Mouse (Mus musculus) activated CD4-positive, CD25-positive, alpha-beta regulatory T cell, adult 4 months (primary cell): Measurements from ENCODE around the gene Nol3. TPM values are rescaled to one million over a fixed set of nuclear protein-coding genes. Genes with fewer than 3 reads are reported as not detected.

Experiments used
- ATAC-seq: one replicate; pipeline ENCODE4 v1.8.0; 2017
- polyA plus RNA-seq, 2 experiments: library from polyadenylated mRNA; unstranded; fragments of 100-300 nt; shearing (Covaris generic); gene quantifications; one replicate each; pipeline ENCODE4 v1.2.1; 2017

Gene Nol3
- polyA plus RNA-seq, 2 experiments from 2014 or later: not detected

DNA sequence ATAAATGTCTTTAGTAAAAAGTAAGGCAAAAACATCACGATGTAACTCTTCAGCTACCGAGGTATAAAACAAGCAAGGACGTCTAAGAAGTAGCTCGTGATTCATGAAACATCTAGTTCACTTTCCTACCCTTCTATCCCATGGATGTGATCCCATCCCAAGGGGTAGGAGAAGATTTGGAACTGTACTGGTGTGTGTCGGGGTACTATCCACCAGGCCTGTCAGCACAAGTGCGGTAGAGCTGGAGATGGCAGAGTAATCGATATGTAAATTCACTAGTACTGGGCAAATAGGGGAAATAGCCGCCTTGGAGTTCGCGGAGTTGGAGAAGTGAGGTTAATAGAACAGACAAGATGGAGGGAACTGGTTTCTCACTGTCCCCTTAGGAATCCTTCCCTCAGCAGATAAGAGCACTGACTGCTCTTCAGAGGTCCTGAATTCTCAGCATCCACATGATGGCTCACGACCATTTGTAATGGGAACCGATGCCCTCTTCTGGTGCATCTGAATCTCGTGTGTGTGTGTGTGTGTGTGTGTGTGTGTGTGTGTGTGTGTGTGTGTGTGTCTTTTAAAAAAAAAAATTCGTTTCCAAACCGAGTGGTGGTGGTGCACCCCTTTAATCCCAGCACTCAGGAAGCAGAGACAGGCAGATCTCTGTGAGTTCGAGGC, 12.6 kb upstream of the Nol3 start:
- no peak for ATAC-seq

DNA sequence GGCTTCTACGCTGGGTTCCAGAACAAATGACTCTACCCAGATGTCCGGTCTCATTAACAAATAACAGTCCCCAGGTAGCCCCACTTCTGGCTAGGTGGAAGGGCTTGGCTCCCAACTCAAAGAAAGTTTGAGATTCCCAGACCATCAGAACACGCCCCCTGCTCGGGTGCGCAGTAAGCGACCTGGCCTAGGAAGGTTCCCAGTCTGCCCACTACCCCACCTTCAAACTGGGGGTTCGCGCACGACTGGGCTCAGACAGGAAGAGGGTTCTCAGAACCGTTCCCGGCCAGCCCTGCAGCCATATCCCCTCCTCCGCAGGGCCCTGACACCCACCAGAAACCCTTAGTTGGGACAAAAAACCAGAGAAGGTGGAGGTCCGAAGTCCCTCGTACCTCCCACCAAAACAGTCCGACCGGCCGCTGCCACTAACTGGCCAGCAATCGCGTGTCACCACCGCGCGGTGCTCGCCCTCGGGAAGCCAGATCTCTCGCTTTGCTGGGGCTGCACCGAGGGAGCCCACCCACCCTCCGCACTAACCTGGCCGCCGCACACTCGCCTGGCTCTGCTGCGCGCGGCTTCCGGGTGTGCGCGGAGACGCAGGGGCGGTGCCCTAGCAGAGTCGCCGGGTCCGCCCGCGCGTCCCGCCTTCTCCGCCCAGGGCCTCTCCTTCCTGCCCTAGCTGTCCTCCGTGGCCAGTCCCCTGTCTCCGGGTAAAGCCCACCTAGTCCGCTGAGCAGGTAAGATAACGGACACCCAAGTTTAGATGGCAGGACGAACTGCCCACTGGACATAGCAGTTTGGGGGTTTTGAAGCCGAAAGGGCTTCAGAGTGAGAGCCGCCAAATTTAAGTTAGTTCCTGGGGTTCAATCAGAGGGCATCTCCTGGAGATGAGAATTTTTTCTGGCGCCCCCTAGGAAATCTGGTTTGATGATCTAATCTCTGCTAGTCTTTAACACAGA, 11.6 kb upstream of the Nol3 start, which contains the start of the genes Tradd and Fbxl8:
Gene Tradd (minus strand): TSS at position 586 of the 959 bp plus-strand sequence.
Gene Fbxl8 (plus strand): TSS at position 625 of the 959 bp plus-strand sequence.
- ATAC-seq: peak; percentile 60

DNA sequence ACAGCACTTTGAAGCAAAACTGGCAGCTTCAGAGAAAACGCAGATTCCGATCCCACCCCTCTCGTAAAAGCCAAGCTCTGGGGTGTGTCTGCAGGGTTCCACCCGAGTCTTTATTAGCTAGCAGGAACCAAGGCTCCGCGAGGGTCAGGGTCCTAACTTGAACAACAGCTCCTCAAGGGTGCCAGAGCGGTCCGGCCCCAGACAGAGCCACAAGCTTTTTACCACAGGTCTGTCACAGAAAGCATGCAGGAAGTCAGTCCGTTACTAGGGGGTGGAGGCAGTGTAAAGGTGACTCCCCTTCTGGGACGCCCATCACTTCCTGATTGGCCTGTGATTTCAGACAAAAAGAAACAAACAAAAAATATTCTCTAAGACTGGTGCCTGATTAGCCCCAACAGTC, 10.8 kb upstream of the Nol3 start:
- peak; percentile 81 for ATAC-seq

DNA sequence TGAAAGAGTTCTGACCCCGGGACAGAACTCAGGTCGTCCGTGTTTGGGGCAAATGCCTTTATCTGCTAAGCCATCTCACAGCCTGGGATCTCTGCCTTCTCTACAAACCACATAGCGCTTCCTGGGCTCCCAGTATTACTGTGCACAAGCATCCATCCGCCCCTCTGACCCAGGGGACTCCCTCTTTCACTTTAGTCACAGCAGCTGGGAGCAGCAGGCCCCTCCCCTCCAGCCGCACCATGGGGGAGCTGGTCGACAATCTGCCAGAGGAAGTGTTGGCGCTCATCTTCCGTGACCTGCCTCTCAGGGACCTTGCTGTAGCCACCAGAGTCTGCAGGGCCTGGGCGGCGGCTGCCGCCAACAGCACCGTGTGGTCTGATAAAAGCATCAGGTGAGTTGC, 9.2 kb upstream of the Nol3 start:
- ATAC-seq: peak; percentile 52

DNA sequence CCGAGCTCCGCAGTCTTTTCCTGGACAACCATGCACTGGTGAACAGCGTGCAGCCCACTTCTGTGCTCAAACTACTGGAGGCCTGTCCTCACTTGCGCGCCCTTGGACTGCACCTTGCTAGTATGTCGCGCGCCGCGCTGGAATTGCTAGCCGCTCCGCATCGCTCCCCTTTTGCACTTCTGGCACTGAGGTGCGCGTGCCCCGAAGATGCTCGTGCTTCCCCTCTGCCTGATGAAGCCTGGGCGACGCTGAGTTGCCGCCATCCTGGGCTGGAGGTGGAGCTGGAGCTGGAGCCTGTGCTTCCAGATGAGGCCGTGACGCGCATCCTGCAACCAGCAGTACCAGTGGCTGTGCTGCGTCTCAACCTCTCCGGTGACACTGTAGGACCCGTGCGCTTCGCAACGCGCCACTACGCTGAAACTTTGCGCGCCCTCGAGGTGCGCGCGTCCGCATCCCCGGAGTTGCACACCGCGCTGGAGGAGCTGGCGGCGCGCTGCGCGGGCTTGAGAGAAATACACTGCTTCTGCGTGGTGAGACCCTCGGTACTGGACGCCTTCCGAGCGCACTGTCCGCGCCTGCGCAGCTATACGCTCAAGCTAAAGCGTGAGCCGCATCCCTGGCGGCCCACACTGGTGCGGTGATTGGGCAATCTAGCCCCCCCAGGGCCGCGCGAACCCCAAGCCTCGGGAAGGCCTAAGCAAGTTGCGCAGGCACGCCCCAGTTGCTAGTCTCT, 7.4 kb upstream of the Nol3 start:
- ATAC-seq: no peak

DNA sequence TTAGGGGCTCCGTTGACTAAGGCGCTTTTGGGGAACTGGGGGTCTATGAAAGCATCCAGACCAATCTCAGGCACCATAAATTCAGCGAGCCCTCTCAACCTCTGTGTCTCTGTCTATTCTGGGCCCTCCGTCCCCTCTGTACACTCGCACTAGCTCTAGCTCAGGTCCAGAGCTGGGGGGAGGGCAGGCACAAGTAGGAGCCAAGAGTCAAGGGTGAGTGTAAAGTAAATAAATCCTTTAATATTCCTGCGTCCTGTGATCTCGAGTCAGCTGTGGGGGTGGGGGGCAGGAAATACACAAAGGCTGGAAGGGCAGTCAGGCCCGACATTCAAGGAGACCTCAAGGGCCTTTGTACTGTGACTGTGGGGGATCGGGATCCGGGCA, 6.9 kb upstream of the Nol3 start:
- ATAC-seq: no peak

DNA sequence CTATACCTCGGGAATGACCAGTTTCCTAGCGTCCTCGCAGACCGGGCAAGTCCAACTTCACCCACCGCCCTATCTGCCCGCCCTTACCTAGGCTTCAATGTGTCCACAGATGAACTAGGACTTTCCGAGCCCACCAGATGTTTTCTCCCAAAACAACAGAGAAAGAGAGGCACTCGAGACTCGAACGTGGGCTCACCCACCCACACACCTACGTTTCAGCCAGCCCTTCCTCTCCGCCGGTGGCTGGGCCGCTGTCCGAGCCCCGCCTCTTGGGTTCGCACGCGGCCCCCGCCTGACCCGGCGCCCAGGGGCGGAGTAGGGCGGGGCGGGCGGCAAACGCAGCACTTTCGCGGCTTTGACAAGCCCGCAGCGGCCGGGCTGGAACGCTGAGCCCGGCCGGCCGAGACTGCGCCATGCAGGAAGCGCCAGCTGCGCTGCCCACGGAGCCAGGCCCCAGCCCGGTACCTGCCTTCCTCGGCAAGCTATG, 6.4 kb upstream of the Nol3 start, which contains the start of gene Hsf4:
Gene Hsf4 (plus strand): TSS at position 341 of the 487 bp plus-strand sequence.
- ATAC-seq: no peak

DNA sequence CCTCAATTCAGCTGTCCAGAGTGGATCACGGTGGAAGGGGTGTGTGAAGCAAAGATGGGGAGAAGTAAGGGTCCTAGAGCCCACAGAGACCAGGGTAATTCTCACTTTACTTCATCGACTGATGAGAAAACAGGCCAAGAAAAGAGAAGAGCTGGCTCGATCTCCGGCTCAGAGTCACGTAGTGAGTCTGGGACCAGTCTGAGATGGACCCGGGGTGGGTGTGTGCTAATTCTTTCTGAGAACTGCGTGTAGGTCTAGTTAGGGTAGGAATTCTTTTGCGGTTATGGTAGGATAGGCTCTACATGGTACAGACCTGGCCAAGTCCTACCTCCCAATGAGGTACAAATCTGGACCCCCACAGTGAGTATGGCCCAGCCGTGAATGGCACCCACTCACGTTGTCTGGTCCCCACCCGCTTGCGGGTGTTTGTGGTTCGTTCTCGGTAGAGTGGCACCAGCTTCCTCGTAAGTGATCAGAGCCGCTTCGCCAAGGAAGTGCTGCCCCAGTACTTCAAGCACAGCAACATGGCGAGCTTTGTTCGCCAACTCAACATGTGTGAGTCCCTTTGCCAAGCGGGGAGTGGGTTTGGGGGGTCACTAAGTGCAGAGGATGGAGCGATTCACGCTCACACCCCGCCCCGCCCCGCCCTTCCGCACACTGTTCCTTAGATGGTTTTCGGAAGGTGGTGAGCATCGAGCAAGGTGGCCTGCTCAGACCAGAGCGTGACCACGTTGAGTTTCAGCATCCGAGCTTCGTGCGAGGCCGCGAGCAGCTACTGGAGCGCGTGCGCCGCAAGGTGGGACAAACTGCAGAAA, 5.6 kb upstream of the Nol3 start:
- ATAC-seq: no peak

DNA sequence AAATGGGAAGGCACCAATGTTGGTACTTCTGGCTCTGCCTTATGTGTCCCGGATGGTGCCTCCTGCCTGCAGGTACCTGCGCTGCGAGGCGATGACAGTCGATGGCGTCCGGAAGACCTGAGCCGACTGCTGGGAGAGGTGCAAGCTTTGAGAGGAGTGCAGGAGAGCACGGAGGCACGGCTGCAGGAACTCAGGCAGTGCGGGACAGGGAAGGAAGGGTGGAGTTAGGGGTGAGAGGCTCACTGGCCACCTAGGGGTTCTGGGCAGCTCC, 5.1 kb upstream of the Nol3 start:
- ATAC-seq: no peak

DNA sequence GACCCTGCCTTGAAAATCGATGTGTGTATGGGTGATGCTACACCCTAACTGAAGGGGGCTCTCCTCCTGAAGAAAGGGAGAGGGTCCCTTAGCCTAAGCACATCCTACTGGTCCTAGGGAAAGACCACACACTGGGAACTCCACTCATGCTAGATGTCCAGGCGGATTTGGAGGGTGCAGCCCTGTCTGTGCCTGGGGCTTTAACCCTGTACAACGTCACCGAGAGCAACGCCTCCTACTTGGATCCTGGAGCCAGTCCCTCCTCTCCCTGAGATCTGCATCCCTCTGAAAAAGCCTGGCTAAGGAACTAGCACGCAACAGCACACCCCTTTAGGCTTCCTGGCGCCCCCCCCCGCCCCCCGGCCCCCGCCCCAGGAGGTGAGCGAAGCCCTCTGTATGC, 553 bp upstream of the Nol3 start:
- ATAC-seq: no peak

DNA sequence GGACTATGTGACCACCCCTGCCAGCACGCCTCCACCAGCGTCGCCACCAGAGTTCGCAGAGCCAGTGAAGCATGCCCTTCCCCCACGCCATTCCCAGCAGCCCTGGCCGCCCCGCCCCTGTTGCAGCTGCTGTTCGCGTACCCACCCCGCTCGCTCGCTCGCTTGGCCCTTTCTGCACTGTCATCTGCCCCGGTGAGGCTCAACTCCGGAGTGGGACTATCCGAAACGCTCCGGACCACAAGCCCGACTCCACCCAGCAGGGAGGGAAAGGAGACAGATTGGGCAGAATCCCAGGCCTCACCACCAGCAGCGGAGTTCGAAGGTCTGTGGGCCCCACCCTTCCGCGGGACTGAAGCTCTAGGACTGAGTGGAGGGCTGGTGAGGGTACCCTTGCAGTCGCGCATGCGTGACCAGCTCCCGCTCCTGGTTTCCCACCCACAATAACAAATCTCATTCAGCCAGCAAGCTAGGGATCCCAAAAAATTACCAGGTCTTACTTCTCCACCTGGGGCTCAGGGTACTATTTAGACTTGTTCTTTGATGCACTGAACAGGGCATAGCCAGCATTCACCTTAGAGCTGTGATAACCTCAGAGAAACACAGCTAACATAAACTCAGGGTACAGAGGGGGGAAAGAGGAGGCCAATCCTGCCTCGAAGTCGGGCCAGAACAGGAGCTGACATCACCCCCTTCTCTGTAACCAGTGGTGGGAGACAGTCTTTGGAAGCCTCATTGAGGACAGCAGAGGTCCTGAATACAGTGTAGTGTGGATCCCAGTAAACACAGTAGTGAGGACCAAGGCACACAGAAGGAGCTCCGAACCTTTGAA, 566 bp downstream of the Nol3 start:
- ATAC-seq: no peak

DNA sequence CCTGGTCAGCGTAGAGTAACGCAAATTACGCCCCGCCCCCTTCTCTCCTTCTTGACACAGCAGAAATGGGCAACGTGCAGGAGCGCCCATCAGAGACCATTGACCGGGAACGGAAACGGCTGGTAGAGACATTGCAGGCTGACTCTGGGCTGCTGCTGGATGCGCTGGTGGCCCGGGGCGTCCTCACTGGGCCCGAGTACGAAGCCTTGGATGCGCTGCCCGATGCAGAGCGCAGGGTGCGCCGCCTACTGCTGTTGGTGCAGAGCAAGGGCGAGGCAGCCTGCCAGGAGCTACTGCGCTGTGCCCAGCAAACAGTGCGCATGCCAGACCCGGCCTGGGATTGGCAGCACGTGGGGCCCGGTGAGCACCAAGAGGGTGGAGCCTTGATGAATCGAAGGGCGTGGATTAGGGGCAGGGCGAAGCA, 3.0 kb downstream of the Nol3 start:
- peak; percentile 69 for ATAC-seq

DNA sequence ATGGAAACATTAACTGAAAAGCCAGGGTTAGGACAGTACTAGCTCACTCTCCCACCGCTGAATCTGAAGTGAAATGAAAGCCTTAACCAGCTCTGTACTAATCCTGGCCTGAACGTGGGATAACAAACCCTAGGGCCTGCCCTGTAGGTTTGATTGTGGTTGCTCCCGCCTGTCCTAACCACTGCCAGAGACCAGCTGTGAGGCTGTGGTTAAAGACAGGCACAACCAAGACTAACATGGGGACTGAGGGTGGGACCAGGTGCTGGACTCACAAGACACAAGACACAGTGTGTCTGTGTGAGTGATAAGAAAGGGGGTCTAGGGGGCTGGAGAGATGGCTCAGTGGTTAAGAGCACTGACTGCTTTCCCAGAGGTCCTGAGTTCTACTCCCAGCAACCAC, 4.6 kb downstream of the Nol3 start:
- ATAC-seq: no peak

DNA sequence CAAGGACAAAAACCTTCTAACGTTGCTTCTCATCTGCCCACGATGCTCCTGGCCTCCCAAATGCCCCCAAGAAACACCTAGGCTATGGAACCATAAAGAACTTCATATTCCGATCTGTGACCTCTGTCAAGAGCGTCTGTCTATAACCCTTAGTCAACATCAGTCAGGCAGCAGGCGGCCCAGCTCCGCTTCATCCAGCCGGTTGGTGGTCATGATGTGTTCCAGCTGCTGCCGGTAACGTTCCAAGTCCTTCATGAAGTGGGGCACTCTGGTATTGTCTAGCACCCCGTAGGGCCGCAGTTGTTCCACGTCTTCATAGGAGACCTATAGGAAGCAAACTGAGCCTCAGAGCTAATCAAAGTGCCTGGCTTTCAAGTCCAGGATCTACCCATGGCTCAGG, 5.9 kb downstream of the Nol3 start:
- ATAC-seq: no peak

DNA sequence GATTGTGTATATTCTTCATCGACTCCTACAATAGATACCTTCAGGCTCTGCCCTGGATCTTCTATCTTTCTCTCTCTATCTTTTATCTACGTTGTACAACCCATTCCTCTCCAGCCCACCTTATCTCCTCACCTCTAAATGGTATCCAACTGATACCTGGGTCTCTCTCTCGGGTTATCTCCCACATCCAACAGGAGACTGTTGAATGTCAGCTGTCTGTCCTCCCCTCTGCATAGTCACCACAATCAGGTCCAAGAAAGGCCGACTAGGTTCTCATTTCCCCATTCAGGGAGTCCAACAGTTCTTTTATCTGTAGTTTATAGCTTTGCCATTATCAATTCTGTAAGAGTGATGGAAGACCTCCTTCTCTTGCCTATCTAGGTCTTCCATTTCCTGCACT, 6.3 kb downstream of the Nol3 start:
- ATAC-seq: no peak

DNA sequence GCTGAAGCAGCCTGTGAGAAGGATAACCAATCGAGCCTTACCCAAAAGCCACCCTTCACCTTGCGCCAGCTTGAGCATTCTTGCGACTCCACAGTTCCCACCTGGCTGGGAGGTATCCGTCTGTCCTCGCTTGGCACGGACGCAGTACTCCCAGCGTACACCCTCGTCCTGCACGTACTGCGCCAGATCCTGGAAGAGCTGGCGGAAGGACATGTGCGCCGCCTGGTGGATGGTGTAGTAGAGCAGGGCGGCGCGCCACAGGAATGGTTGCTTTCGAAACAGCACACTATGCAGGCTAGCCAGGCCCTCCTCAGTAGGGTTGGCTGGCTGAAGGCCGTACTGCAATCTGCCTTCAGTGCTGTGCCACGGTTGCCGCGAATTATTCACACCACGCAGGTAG, 7.1 kb downstream of the Nol3 start:
- no peak for ATAC-seq

DNA sequence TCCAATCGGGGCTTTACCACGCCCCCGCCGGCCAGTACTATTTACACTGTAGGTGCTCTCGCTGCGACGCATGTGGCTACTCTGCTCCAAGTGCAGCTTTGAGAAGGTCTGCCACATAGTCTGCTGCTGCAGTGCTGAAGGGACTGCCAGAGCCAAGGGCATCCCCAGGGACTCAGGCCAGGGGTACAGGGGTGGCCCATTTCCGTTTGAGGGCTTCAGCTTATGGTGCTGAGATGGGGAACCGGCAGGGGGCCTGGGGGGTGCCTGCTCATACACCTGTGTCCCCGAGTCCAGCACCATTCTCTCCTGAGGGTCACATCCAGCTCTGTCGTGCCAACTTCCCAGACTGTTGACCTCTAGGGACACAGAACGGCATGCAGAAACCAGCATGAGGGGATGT, 9.6 kb downstream of the Nol3 start:
- no peak for ATAC-seq

DNA sequence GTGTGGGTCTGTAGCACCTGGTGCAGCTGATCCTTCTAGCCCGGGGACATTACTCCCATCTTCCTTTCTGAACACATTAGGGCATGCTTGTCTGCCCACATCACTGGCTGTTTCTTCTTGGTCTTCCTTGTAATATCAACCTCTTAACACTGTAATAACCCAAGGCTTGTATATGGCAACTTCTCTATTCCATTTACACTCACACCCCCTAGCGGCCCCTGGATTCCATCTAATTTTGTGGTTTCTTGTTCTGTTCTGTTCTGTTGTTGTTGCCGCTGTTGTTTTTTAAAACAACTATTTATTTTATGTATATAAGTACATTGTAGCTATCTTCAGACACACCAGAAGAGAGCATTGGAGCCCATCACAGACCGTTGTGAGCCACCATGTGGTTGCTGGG, 11.0 kb downstream of the Nol3 start:
- ATAC-seq: no peak

DNA sequence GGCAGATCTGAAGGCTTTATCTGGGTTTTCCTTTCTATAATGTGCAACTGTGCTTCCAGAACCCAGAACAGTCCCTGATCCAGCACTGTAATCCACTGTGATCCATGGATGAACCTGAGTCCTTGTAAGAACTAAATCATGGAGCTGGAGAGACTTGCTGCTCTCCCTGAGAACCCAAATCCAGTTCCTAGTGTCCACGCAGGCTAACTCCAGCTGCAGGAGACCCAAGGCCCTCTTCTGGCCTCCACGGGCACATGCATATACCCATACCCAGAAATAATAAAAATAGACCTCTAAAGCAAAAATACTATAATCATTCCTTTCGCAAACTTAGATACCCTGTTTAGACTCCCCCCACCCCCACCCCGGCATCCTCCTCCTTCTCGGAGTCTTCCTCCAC, 12.3 kb downstream of the Nol3 start:
- no peak for ATAC-seq

DNA sequence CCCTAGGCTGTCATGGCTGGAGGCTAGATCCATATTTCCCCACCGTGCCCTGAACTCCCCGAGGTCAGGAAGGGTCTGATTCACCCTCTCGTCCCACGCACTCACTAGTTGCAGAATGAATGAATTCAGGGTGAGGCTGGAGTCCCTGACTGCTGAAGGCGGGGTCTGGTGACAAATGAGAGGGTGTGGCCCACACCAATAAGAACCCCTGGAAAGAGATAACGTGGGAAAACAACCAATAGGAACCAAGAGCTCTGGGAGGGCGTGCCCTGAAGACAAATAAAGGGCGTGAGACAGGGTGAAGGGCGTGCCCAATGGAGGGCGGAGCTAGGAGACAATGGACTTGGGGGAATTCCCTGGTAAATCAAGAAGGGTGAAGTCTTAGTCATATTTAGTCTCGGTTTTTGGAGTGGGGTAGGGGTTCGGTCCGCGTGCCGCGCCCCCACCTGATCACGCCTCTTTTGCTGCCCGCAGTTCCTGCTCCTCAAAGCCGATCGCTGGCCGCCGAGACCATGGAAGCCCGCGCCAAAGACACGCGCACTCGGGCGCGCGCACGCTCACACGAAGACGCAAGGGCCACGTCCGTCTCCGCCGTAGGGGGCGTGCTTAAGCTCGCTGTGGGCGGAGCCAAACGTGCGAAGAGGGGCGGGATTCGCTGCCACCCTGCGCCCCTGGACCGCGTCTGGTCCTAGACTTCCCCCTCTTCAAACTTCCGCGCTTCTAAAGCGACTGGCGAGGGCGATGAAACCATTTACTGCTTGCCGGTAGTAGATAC, 13.2 kb downstream of the Nol3 start:
- peak; percentile 84 for ATAC-seq
